Mouse (Mus musculus) bone marrow macrophage, adult 2 months (primary cell): ENCODE results near the gene Foxk1.

Experiments used
- CTCF ChIP-seq: IDR thresholded peaks from 2 replicates; pipeline ENCODE4 v1.5.1; 2012; ENCODE audit warnings: low read depth, mild to moderate bottlenecking, low read length, moderate library complexity
- POLR2A ChIP-seq: IDR thresholded peaks from 2 replicates; pipeline ENCODE4 v1.6.1; 2012; ENCODE audit warnings: mild to moderate bottlenecking, low read depth, low read length, borderline replicate concordance

DNA sequence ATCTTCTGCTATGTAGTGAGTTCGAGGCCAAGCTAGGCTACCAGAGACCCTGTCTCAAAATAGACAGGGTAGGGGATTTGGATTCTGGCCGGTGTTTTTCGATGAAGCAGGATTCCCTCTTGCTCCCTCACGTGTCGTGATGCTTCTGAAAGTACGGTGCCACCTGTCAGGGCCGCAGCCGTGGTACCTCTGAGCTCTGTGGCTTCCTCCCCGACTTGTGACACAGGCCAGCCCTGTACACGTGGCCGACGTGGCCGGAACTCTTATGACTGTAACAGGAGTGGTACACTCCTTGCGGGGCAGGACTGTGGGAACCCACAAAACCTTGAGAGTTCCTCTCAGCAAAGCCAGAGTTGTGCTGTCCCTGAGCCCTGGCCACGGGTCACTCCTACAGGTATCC is 34.4 kb downstream of the Foxk1 start:
- no peak for TF ChIP-seq POLR2A
- no peak for TF ChIP-seq CTCF
